ENCODE assay signal across 8 mouse cellular contexts in genomic region chr9:72985250-72986220, GRCm38 (mm10). TPM values are rescaled to one million over a fixed set of nuclear protein-coding genes. Genes with fewer than 3 reads are reported as not detected.
DNase-seq lines count a peak whose midpoint lies in the region; ATAC-seq and TF ChIP-seq lines count a peak whose summit lies in the region.

Gene Ccpg1os, minus strand, starts transcription at chr9:72985382.
Gene Ccpg1, plus strand, starts transcription at chr9:72985429.

- intact Hi-C loops in heart, postnatal 36 days (cut with DNase I) = no loop called here

- peak within 1 kb of the TSS; percentile 89 for H3K27ac ChIP-seq in forebrain, embryonic 16.5 days (ENCODE audit: low read length)
- H3K27ac ChIP-seq in layer of hippocampus, adult 2 months = peak within 1 kb of the TSS; percentile 97
- H3K27ac ChIP-seq in lung, embryonic 14.5 days (ENCODE audit: low read depth) = no peak within 1 kb of the TSS
- H3K27ac ChIP-seq in olfactory bulb, adult 2 months (ENCODE audit: insufficient read depth, low read depth, low read length) = peak within 1 kb of the TSS; percentile 85
- H3K27ac ChIP-seq in thymus, adult 2 months (ENCODE audit: control insufficient read depth, insufficient read depth, low read length) = peak within 1 kb of the TSS; percentile 78

- H3K9me3 ChIP-seq in G1E (replicated peaks) = no peaks in the 10 kb centered on the region
- no peaks in the 10 kb centered on the region for H3K9me3 ChIP-seq in forebrain, embryonic 16.5 days (ENCODE audit: control insufficient read depth, low read length)
- no peaks in the 10 kb centered on the region for H3K9me3 ChIP-seq in lung, embryonic 14.5 days (ENCODE audit: low read depth, low read length)

- under 1% methylated on average over 88 of the region's 88 CpGs for WGBS in forebrain, embryonic 16.5 days
- WGBS in lung, embryonic 14.5 days = under 1% methylated on average over 88 of the region's 88 CpGs
- under 1% methylated on average over 88 of the region's 88 CpGs for WGBS in olfactory bulb, adult 2 months
- WGBS in thymus, adult 2 months = under 1% methylated on average over 88 of the region's 88 CpGs

- peak; percentile 93 for DNase-seq in G1E (ENCODE audit: low spot score)
- peak; percentile 96 to 98 for DNase-seq in cerebellum, adult 18-20 months
- DNase-seq in heart, postnatal 36 days = peak; percentile 90 to 92
- peak; percentile 96 to 99 for DNase-seq in layer of hippocampus, adult 2 months (ENCODE audit: low spot score in 2 of 2)
- DNase-seq in lung, embryonic 14.5 days = peak; percentile 98
- peak; percentile 96 for DNase-seq in thymus, adult 2 months

- TF ChIP-seq CTCF in G1E (IDR thresholded peaks at IDR 0.05; ENCODE audit: low read depth, low read length) = no peak
- TF ChIP-seq CTCF in layer of hippocampus, adult 2 months (conservative IDR thresholded peaks at IDR 0.05) = peak; percentile 35
- TF ChIP-seq CTCF in lung, embryonic 14.5 days (IDR thresholded peaks at IDR 0.05; ENCODE audit: low read depth) = 0 out of 2 replicates have a peak, but pooled peaks have one; percentile 26
- no peak for TF ChIP-seq CTCF in olfactory bulb, adult 2 months (IDR thresholded peaks at IDR 0.05; ENCODE audit: insufficient read depth, low read depth, low read length)
- TF ChIP-seq CTCF in thymus, adult 2 months (IDR thresholded peaks at IDR 0.05; ENCODE audit: borderline replicate concordance, control insufficient read depth, extremely low read depth, insufficient read depth, low read length, poor library complexity) = peak; percentile 60

- peak within 1 kb of the TSS; percentile 95 for H3K4me3 ChIP-seq in G1E (ENCODE audit: low read depth, low read length)
- H3K4me3 ChIP-seq in forebrain, embryonic 16.5 days (replicated peaks; ENCODE audit: low read length) = peak within 1 kb of the TSS; percentile 79
- H3K4me3 ChIP-seq in layer of hippocampus, adult 2 months = peak within 1 kb of the TSS; percentile 86
- peak within 1 kb of the TSS; percentile 86 for H3K4me3 ChIP-seq in lung, embryonic 14.5 days (ENCODE audit: low read depth, low read length)
- peak within 1 kb of the TSS; percentile 86 for H3K4me3 ChIP-seq in olfactory bulb, adult 2 months (ENCODE audit: insufficient read depth, low read depth, low read length)
- H3K4me3 ChIP-seq in thymus, adult 2 months (ENCODE audit: control insufficient read depth, insufficient read depth, low read length) = peak within 1 kb of the TSS; percentile 65

- H3K36me3 ChIP-seq in G1E (replicated peaks) = no peaks in the 10 kb centered on the region
- no peaks in the 10 kb centered on the region for H3K36me3 ChIP-seq in forebrain, embryonic 16.5 days (ENCODE audit: control insufficient read depth, insufficient read depth)
- H3K36me3 ChIP-seq in lung, embryonic 14.5 days (ENCODE audit: insufficient read depth) = no peaks in the 10 kb centered on the region
- H3K36me3 ChIP-seq in thymus, adult 2 months (ENCODE audit: control insufficient read depth, insufficient read depth, low read length) = no peaks in the 10 kb centered on the region

- peak; percentile 83 for TF ChIP-seq POLR2A in olfactory bulb, adult 2 months (IDR thresholded peaks at IDR 0.05; ENCODE audit: insufficient read depth, low read depth, low read length)
- peak; percentile 91 for TF ChIP-seq POLR2A in thymus, adult 2 months (IDR thresholded peaks at IDR 0.05; ENCODE audit: control insufficient read depth, extremely low read depth, insufficient read depth, low read length, poor library complexity)

- H3K4me2 ChIP-seq in forebrain, embryonic 16.5 days (ENCODE audit: low read length) = peak within 1 kb of the TSS; percentile 95
- peak within 1 kb of the TSS; percentile 90 for H3K4me2 ChIP-seq in lung, embryonic 14.5 days

- H3K4me1 ChIP-seq in G1E (ENCODE audit: insufficient read depth, low read depth, low read length) = peaks cover 24% of the 10 kb centered on the region
- peaks cover 17% of the 10 kb centered on the region for H3K4me1 ChIP-seq in forebrain, embryonic 16.5 days (replicated peaks; ENCODE audit: control insufficient read depth, insufficient read depth, low read length)
- peaks cover 4% of the 10 kb centered on the region; the same call in 1 of the 2 replicates for H3K4me1 ChIP-seq in lung, embryonic 14.5 days (ENCODE audit: insufficient read depth)
- H3K4me1 ChIP-seq in olfactory bulb, adult 2 months (ENCODE audit: control insufficient read depth, insufficient read depth, low read length) = no peaks in the 10 kb centered on the region; the same call in 1 of the 2 replicates
- peaks cover 6% of the 10 kb centered on the region; the same call in 1 of the 2 replicates for H3K4me1 ChIP-seq in thymus, adult 2 months (replicated peaks; ENCODE audit: control insufficient read depth, insufficient read depth, low read length)

- no peaks in the 10 kb centered on the region for H3K27me3 ChIP-seq in G1E (ENCODE audit: insufficient read depth, low read length)
- H3K27me3 ChIP-seq in forebrain, embryonic 16.5 days (replicated peaks; ENCODE audit: control insufficient read depth, insufficient read depth, low read length) = no peaks in the 10 kb centered on the region
- H3K27me3 ChIP-seq in lung, embryonic 14.5 days (ENCODE audit: insufficient read depth, low read length) = no peaks in the 10 kb centered on the region
- no peaks in the 10 kb centered on the region for H3K27me3 ChIP-seq in thymus, adult 2 months (ENCODE audit: control insufficient read depth, insufficient read depth, low read length)

- H3K9ac ChIP-seq in forebrain, embryonic 16.5 days (replicated peaks; ENCODE audit: low read depth, low read length) = peak within 1 kb of the TSS; percentile 86
- peak within 1 kb of the TSS; percentile 69 for H3K9ac ChIP-seq in lung, embryonic 14.5 days

- peak; percentile 98 for ATAC-seq in G1E (ENCODE audit: extremely low read depth, insufficient number of reproducible peaks, low FRiP score, poor library complexity, severe bottlenecking)
- peak; percentile 100 for ATAC-seq in forebrain, embryonic 16.5 days
- peak; percentile 100 for ATAC-seq in lung, embryonic 14.5 days (ENCODE audit: insufficient read depth)

RNA-seq across cellular contexts. Expression of gene Ccpg1os, which starts in this region (rescaled TPM):
- total RNA-seq in G1E (2014; fragmentation: Nextera tagmentation) (26.4 and 30.3 TPM in 2 replicates), G1E (2017) (17.7 and 17.9 TPM in 2 replicates)
- 0.51 and 1.2 TPM in 2 replicates for polyA plus RNA-seq in G1E (2012)
- 19.1 and 22.4 TPM in 2 replicates for polyA plus RNA-seq in forebrain, embryonic 16.5 days (2015; fragmentation: Nextera tagmentation; extraction: Ambion mirVana)
- total RNA-seq in heart, postnatal 36 days (2021) = 1 to 10 TPM; 8.9 to 9.7 TPM
- 10 to 100 TPM in 1 of 2 experiments, 1 to 10 TPM in 1; 9.3 to 11.0 TPM for total RNA-seq in layer of hippocampus, adult 2 months (2021)
- 9.8 and 14.5 TPM in 2 replicates for polyA plus RNA-seq in lung, embryonic 14.5 days (2014; fragmentation: Nextera tagmentation; extraction: Ambion mirVana)
- not detected in 2 replicates for polyA plus RNA-seq in olfactory bulb, adult 2 months (2012; ENCODE audit: insufficient read depth, insufficient read length, low replicate concordance, missing spikeins)
- polyA plus RNA-seq in thymus, adult 2 months (2012; rRNA removed) = 5.5 and 6.0 TPM in 2 replicates

RNA-seq across cellular contexts. Expression of gene Ccpg1, which starts in this region (rescaled TPM):
- total RNA-seq in G1E (2014; fragmentation: Nextera tagmentation) (12.2 and 13.2 TPM in 2 replicates), G1E (2017) (12.8 and 13.1 TPM in 2 replicates)
- polyA plus RNA-seq in G1E (2012) = 1.4 and 2.0 TPM in 2 replicates
- 56.7 and 58.2 TPM in 2 replicates for polyA plus RNA-seq in forebrain, embryonic 16.5 days (2015; fragmentation: Nextera tagmentation; extraction: Ambion mirVana)
- total RNA-seq in heart, postnatal 36 days (2021) = 10 to 100 TPM; 81.3 to 92.5 TPM
- 100 to 1,000 TPM; 149 to 152 TPM for total RNA-seq in layer of hippocampus, adult 2 months (2021)
- 19.4 and 20.6 TPM in 2 replicates for polyA plus RNA-seq in lung, embryonic 14.5 days (2014; fragmentation: Nextera tagmentation; extraction: Ambion mirVana)
- polyA plus RNA-seq in olfactory bulb, adult 2 months (2012; ENCODE audit: insufficient read depth, insufficient read length, low replicate concordance, missing spikeins) = not detected in 2 replicates
- polyA plus RNA-seq in thymus, adult 2 months (2012; rRNA removed) = 11.6 and 12.3 TPM in 2 replicates

Comparison
In these comparisons a context has a peak if more than half of its experiments do, and no peak if none do; other contexts are left out.
1. RNA of gene Ccpg1 (total RNA-seq): 149 to 152 TPM in layer of hippocampus, adult 2 months and 81.3 to 92.5 TPM in heart, postnatal 36 days; 12.2 to 13.2 TPM in G1E; every median in the first group is over 4 times any median in the second.
2. CTCF ChIP-seq: peak in layer of hippocampus, adult 2 months (single experiment), lung, embryonic 14.5 days (single experiment) and thymus, adult 2 months (single experiment); none in G1E (single experiment) and olfactory bulb, adult 2 months (single experiment).
3. Peak in every context shown above with its lines, with median percentiles within 50 percentile points of each other: ATAC-seq, DNase-seq and H3K4me3 ChIP-seq.